ENCODE assay signal across 8 mouse cellular contexts in the genomic region with DNA sequence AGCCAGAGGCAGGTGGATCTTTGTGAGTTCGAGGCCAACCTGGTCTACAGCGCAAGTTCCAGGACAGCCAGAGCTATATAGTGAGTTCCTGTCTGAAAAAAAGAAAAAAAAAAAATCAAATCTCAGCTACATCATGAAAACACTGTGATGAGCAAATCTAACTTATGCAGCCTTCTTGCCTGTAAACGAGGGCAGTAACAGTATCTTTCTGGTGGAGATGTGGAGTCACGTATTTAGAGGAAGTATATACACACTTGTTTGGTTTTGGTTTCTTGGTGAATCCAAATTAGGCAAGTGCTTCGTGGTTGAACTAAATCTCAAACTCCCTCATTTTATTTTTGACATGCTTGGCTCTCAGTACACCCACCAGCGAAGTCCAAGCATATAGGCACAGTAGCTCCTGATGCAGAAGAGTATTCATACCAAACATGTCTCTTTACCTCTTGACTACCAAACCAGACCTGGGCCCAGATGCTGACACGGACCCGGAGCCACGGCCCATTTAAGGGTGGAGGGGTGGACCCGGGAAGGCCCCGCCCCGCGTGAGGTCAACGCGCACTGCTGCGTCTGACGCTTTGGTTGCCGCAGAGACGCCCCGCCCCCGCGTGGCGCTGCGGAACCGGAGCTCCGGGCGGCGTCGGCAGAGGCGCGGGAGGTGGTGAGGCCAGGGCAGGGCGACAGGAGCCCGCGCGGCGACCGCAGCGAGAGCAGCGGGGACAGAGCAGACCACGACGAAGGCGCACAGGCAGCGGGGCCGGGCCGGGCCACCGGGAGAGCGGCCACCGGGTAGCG. TPM values are rescaled to one million over a fixed set of nuclear protein-coding genes. Genes with fewer than 3 reads are reported as not detected.
DNase-seq lines count a peak whose midpoint lies in the region; ATAC-seq and TF ChIP-seq lines count a peak whose summit lies in the region.

Gene Pitpna (plus strand): TSS at position 605 of the 792 bp plus-strand sequence.

- dilution Hi-C loops in CH12.LX (cut with MboI; ENCODE audit: extremely low pct_ligation_motif_present, extremely low pct_unique_long_range_greater_than_20kb, low sequenced_read_pairs) = no loop called here

- TF ChIP-seq RAD21 in CH12.LX (IDR thresholded peaks at IDR 0.05; ENCODE audit: low read depth, low read length) = no peak

- peak; percentile 94 for ATAC-seq in forebrain, embryonic 12.5 days (ENCODE audit: low FRiP score)
- peak; percentile 94 for ATAC-seq in heart, postnatal 0 days (ENCODE audit: insufficient read depth, low read depth)
- peak; percentile 93 for ATAC-seq in liver, embryonic 16.5 days (ENCODE audit: low read depth)
- ATAC-seq in neural tube, embryonic 13.5 days (ENCODE audit: low read depth) = peak; percentile 94

- no peak for TF ChIP-seq CTCF in CH12.LX (conservative IDR thresholded peaks at IDR 0.05 in 1 of 2, IDR thresholded peaks at IDR 0.05 in 1 of 2; ENCODE audit: low read depth in 2 of 2, low read length in 2 of 2)
- TF ChIP-seq CTCF in heart, postnatal 0 days (IDR thresholded peaks at IDR 0.05; ENCODE audit: low read depth) = no peak
- no peak for TF ChIP-seq CTCF in testis, adult 2 months (IDR thresholded peaks at IDR 0.05; ENCODE audit: control insufficient read depth, insufficient read depth, insufficient replicate concordance, low read depth, low read length)

- H3K4me1 ChIP-seq in CH12.LX (ENCODE audit: control insufficient read depth in 1 of 2, insufficient read depth in 2 of 2) = peaks cover 10 to 62% of the 10 kb centered on the region in 2 experiments
- peaks cover 18% of the 10 kb centered on the region for H3K4me1 ChIP-seq in forebrain, embryonic 12.5 days
- peaks cover 10% of the 10 kb centered on the region for H3K4me1 ChIP-seq in heart, postnatal 0 days (ENCODE audit: control insufficient read depth, insufficient read depth)
- H3K4me1 ChIP-seq in liver, embryonic 16.5 days (ENCODE audit: control insufficient read depth, low read depth, low read length) = peaks cover 17% of the 10 kb centered on the region
- peaks cover 36% of the 10 kb centered on the region for H3K4me1 ChIP-seq in neural tube, embryonic 13.5 days (replicated peaks)
- peaks cover 9% of the 10 kb centered on the region for H3K4me1 ChIP-seq in testis, adult 2 months (ENCODE audit: control insufficient read depth, insufficient read depth, low read length)

- no peaks in the 10 kb centered on the region for H3K27me3 ChIP-seq in CH12.LX (replicated peaks)
- no peaks in the 10 kb centered on the region for H3K27me3 ChIP-seq in forebrain, embryonic 12.5 days
- H3K27me3 ChIP-seq in heart, postnatal 0 days (ENCODE audit: control insufficient read depth, insufficient read depth, low read length) = no peaks in the 10 kb centered on the region
- H3K27me3 ChIP-seq in liver, embryonic 16.5 days (ENCODE audit: control insufficient read depth, insufficient read depth, low read depth, low read length) = no peaks in the 10 kb centered on the region
- no peaks in the 10 kb centered on the region for H3K27me3 ChIP-seq in neural tube, embryonic 13.5 days
- no peaks in the 10 kb centered on the region for H3K27me3 ChIP-seq in testis, adult 2 months (ENCODE audit: control insufficient read depth, insufficient read depth, low read length)

- peak within 1 kb of the TSS; percentile 10 for H3K27ac ChIP-seq in CH12.LX (ENCODE audit: insufficient read depth, low read depth)
- peak within 1 kb of the TSS; percentile 87 for H3K27ac ChIP-seq in forebrain, embryonic 12.5 days
- peak within 1 kb of the TSS; percentile 88 for H3K27ac ChIP-seq in heart, postnatal 0 days (ENCODE audit: low read depth)
- H3K27ac ChIP-seq in liver, embryonic 16.5 days (ENCODE audit: low read length) = peak within 1 kb of the TSS; percentile 72
- peak within 1 kb of the TSS; percentile 94 for H3K27ac ChIP-seq in neural tube, embryonic 13.5 days (replicated peaks)
- peak within 1 kb of the TSS; percentile 2 for H3K27ac ChIP-seq in testis, adult 2 months (ENCODE audit: control insufficient read depth, insufficient read depth, low read depth, low read length)

- H3K36me3 ChIP-seq in CH12.LX (replicated peaks in 1 of 2; ENCODE audit: control insufficient read depth in 1 of 2, insufficient read depth in 1 of 2, low read length in 1 of 2) = peaks cover 12 to 30% of the 10 kb centered on the region in 2 experiments
- peaks cover 6% of the 10 kb centered on the region for H3K36me3 ChIP-seq in forebrain, embryonic 12.5 days (replicated peaks)
- peaks cover 6% of the 10 kb centered on the region; the same call in 1 of the 2 replicates for H3K36me3 ChIP-seq in heart, postnatal 0 days (replicated peaks; ENCODE audit: control insufficient read depth, insufficient read depth, low read length)
- H3K36me3 ChIP-seq in liver, embryonic 16.5 days (ENCODE audit: control insufficient read depth, insufficient read depth) = no peaks in the 10 kb centered on the region
- peaks cover 6% of the 10 kb centered on the region for H3K36me3 ChIP-seq in neural tube, embryonic 13.5 days
- H3K36me3 ChIP-seq in testis, adult 2 months (ENCODE audit: control insufficient read depth, insufficient read depth, low read length) = no peaks in the 10 kb centered on the region

- peak; percentile 97 for DNase-seq in CH12.LX (ENCODE audit: extremely low read depth)
- DNase-seq in c-Kit-positive CD71-positive TER-119-negative erythroid progenitor cells, embryonic 14.5 days (ENCODE audit: low read depth) = peak; percentile 83
- DNase-seq in heart, postnatal 0 days (ENCODE audit: low spot score) = peak; percentile 87
- DNase-seq in kidney, postnatal 4 days = peak; percentile 97 to 98

- no peaks in the 10 kb centered on the region for H3K9me3 ChIP-seq in CH12.LX (replicated peaks; ENCODE audit: low read length)
- no peaks in the 10 kb centered on the region for H3K9me3 ChIP-seq in forebrain, embryonic 12.5 days
- no peaks in the 10 kb centered on the region for H3K9me3 ChIP-seq in heart, postnatal 0 days (replicated peaks; ENCODE audit: control insufficient read depth, low read length)
- H3K9me3 ChIP-seq in liver, embryonic 16.5 days (replicated peaks; ENCODE audit: control insufficient read depth, low read length) = no peaks in the 10 kb centered on the region
- no peaks in the 10 kb centered on the region for H3K9me3 ChIP-seq in neural tube, embryonic 13.5 days

- peak within 1 kb of the TSS; percentile 82 for H3K9ac ChIP-seq in CH12.LX (ENCODE audit: insufficient read depth, low read depth)
- H3K9ac ChIP-seq in forebrain, embryonic 12.5 days = peak within 1 kb of the TSS; percentile 96
- peak within 1 kb of the TSS; percentile 78 for H3K9ac ChIP-seq in heart, postnatal 0 days (replicated peaks; ENCODE audit: low read depth, low read length)
- H3K9ac ChIP-seq in liver, embryonic 16.5 days (ENCODE audit: low read depth, low read length) = peak within 1 kb of the TSS; percentile 87
- peak within 1 kb of the TSS; percentile 99 for H3K9ac ChIP-seq in neural tube, embryonic 13.5 days

- peak; percentile 97 for TF ChIP-seq POLR2A in CH12.LX (IDR thresholded peaks at IDR 0.05; ENCODE audit: low read depth, low read length)
- peak; percentile 86 for TF ChIP-seq POLR2A in testis, adult 2 months (IDR thresholded peaks at IDR 0.05; ENCODE audit: control insufficient read depth, low read depth, low read length)

- in situ Hi-C loops in CH12.LX (cut with MboI; ENCODE audit: low pct_ligation_motif_present, low pct_unique_long_range_greater_than_20kb, low sequenced_read_pairs) = no loop called here

- TF ChIP-seq EP300 in CH12.LX (IDR thresholded peaks at IDR 0.05; ENCODE audit: low read length) = no peak
- no peak for TF ChIP-seq EP300 in heart, postnatal 0 days (IDR thresholded peaks at IDR 0.05; ENCODE audit: low read depth)

- H3K4me2 ChIP-seq in CH12.LX (ENCODE audit: insufficient read depth, low read depth, poor library complexity, severe bottlenecking) = peak within 1 kb of the TSS; percentile 80
- H3K4me2 ChIP-seq in forebrain, embryonic 12.5 days = peak within 1 kb of the TSS; percentile 77
- H3K4me2 ChIP-seq in heart, postnatal 0 days (ENCODE audit: low read depth, low read length) = peak within 1 kb of the TSS; percentile 95
- peak within 1 kb of the TSS; percentile 95 for H3K4me2 ChIP-seq in liver, embryonic 16.5 days (ENCODE audit: low read depth, low read length)
- H3K4me2 ChIP-seq in neural tube, embryonic 13.5 days = peak within 1 kb of the TSS; percentile 80

- H3K4me3 ChIP-seq in CH12.LX (replicated peaks in 1 of 3; ENCODE audit: low read depth in 2 of 3, low read length in 2 of 3, poor library complexity in 1 of 3) = peak within 1 kb of the TSS; percentile 81 to 94 (median 91)
- peak within 1 kb of the TSS; percentile 85 for H3K4me3 ChIP-seq in forebrain, embryonic 12.5 days (replicated peaks)
- H3K4me3 ChIP-seq in heart, postnatal 0 days (ENCODE audit: low read depth, low read length) = peak within 1 kb of the TSS; percentile 91
- H3K4me3 ChIP-seq in liver, embryonic 16.5 days (ENCODE audit: low read depth, low read length) = peak within 1 kb of the TSS; percentile 81
- H3K4me3 ChIP-seq in neural tube, embryonic 13.5 days = peak within 1 kb of the TSS; percentile 98
- H3K4me3 ChIP-seq in testis, adult 2 months (ENCODE audit: control insufficient read depth, low read depth, low read length) = peak within 1 kb of the TSS; percentile 85

- 6% methylated on average over 49 of the region's 49 CpGs for WGBS in forebrain, embryonic 12.5 days
- 4% methylated on average over 49 of the region's 49 CpGs for WGBS in heart, postnatal 0 days
- WGBS in liver, embryonic 16.5 days (ENCODE audit: insufficient replicate concordance) = 3% methylated on average over 48 of the region's 49 CpGs
- WGBS in neural tube, embryonic 13.5 days = 5% methylated on average over 49 of the region's 49 CpGs

- H3K79me2 ChIP-seq in CH12.LX (replicated peaks; ENCODE audit: control insufficient read depth, extremely low read depth, insufficient read depth, poor library complexity, severe bottlenecking) = peaks cover 25% of the 10 kb centered on the region

TF ChIP-seq in CH12.LX, 34 proteins besides CTCF, POLR2A, EP300 and RAD21 (continues in another document):
- TF ChIP-seq JUND (conservative IDR thresholded peaks at IDR 0.05; ENCODE audit: low read depth, low read length) (no peak), MEF2A (IDR thresholded peaks at IDR 0.05; ENCODE audit: borderline replicate concordance, low read depth, low read length) (no peak), USF1 (IDR thresholded peaks at IDR 0.05; ENCODE audit: low read depth, low read length) (no peak), ZMIZ1 (IDR thresholded peaks at IDR 0.05; ENCODE audit: low read depth, low read length) (peak; percentile 97)

RNA-seq across cellular contexts. Expression of gene Pitpna, which starts in this region (rescaled TPM):
- total RNA-seq in CH12.LX (2012; rRNA removed) (61.8 and 75.8 TPM in 2 replicates), CH12.LX (2014; rRNA removed) (80.7 and 84.6 TPM in 2 replicates)
- 243 and 290 TPM in 2 replicates for polyA plus RNA-seq in CH12.LX (2012; ENCODE audit: insufficient read length, low read depth)
- polyA plus RNA-seq in forebrain, embryonic 12.5 days (2016; fragmentation: Nextera tagmentation; extraction: Ambion mirVana) = 95.5 and 96.1 TPM in 2 replicates
- 58.4 and 59.6 TPM in 2 replicates for total RNA-seq in heart, postnatal 0 days (2014; rRNA removed; ENCODE audit: low replicate concordance)
- 74.0 and 76.8 TPM in 2 replicates for polyA plus RNA-seq in heart, postnatal 0 days (2015; fragmentation: Nextera tagmentation; extraction: Ambion mirVana)
- 23.8 and 25.4 TPM in 2 replicates for polyA plus RNA-seq in liver, embryonic 16.5 days (2015; fragmentation: Nextera tagmentation; extraction: Ambion mirVana)
- polyA plus RNA-seq in neural tube, embryonic 13.5 days (2015; fragmentation: Nextera tagmentation; extraction: Ambion mirVana) = 122 and 128 TPM in 2 replicates
- polyA plus RNA-seq in testis, adult 2 months (2012; rRNA removed) = 39.4 and 41.3 TPM in 2 replicates

Comparison
In these comparisons a context has a peak if more than half of its experiments do, and no peak if none do; other contexts are left out.
1. Peak in every context shown above with its lines: DNase-seq, ATAC-seq, H3K4me3 ChIP-seq and H3K27ac ChIP-seq.
2. H3K27ac ChIP-seq: peak in every context shown above with its lines; median percentile 94 in neural tube, embryonic 13.5 days; 88 in heart, postnatal 0 days; 87 in forebrain, embryonic 12.5 days; 72 in liver, embryonic 16.5 days; 10 in CH12.LX; 2 in testis, adult 2 months.